Mouse (Mus musculus): Measurements from ENCODE around the gene Cd6.

- TF ChIP-seq CTCF (IDR thresholded peaks at IDR 0.05; ENCODE audit: control insufficient read depth, insufficient read depth, low read length), result no peak
- no peak for TF ChIP-seq POLR2A (IDR thresholded peaks at IDR 0.05; ENCODE audit: borderline replicate concordance, control insufficient read depth, low read depth, low read length)
Measured at GRCm38 (mm10) chr19:10867946-10868622, 38.2 kb upstream of the Cd6 start.
